Mouse (Mus musculus) right cerebral cortex, adult 18-20 months (tissue): Measurements from ENCODE around the gene Il34.

Experiments used
- DNase-seq: peaks from one replicate; pipeline ENCODE4 v3.0.0; 2022; ENCODE audit warnings: mixed read lengths

Il34 gene

DNA sequence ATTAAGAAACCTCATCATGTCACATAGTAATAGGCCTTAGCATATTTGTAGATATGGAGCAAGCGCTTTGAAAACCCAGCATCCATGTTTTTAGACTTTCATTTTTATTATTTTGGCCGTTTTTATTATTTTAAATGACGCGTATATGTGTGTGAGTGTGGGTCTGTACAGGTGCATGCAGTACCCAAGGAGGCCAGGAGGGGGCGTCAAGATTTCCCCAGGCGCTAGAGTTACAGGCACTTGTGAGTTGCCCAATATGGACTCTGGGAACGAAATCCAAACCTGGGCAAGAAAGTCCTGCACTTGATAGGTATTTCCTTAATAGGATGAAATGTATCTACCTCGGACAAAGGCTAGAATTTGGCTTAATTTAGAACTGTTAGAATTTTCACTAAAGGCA, 30.4 kb downstream of the Il34 start:
- DNase-seq = no peak

DNA sequence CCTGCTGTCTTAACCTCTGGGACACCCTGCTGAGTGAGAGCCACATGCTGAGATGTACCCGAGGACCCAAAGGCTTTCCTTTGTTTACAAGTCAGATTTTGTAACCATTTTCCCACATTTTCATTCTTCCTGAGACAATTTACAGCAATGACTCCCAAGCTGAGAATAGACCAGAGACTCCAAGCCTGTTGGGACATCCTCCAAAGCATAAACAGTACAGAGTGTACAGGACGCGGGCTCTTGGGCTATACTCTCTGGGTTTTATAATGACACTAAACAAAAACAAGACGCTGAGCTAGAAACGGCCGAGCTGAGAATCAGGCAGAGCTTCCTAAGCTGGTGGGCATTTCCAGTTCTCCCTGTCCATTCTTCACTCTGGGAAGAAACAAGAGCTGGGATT, 31.0 kb downstream of the Il34 start:
- DNase-seq = no peak

DNA sequence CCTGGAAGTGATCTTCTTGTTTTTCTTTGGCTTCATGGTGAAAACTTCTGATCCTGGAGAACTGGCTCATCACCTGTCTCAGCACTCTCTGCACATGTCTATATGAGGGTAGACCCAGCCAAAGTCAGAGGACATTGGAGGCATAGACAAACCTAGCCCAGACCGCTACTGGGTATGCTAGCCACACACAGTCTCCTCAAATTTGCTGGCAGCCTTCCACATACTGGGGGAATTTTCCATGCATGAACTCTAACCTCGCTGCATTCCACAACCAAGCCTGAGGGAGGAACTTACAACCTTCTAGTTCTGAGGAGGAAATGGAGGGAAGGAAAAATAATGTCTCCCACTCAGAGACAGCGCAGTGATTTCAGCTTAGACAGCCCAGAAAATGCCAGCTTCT, 31.7 kb downstream of the Il34 start:
- no peak for DNase-seq

DNA sequence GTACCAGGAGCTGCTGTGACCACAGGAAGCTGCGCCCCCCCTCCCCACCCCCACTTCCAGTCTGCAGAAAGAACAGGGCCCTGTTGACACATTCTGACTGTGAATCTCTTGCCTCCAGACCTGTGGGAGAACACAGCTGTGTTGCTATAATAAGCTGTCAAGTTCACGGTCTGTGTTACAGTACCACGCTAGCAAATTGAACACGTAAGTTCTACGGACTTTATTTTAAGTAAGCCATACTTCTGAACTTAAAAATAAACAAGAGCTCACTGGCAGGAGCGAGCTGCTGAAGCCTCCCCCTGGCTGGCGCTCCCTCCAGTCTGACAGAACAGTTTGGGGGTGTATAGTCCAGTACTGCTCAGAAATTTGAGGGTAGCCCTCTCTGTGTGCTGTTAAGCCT, 33.3 kb downstream of the Il34 start:
- DNase-seq = peak; percentile 53

DNA sequence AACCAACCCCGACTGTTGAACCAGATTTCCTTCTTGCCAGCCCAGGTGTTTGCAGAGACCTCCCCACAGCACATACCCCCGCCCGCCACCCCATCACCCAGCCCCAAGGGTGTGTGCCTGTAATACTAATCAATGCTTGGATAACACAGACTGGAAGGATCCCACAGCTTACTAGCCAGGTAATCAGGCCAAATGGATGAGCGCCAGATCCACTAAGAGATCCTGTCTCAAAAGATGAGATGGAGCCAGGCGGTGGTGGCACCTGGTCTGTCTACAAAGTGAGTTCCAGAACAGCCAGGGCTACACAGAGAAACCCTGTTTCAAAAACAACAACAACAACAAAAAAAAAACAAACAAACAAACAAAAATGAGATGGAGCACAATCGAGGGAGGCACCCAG, 38.5 kb downstream of the Il34 start:
- no peak for DNase-seq

DNA sequence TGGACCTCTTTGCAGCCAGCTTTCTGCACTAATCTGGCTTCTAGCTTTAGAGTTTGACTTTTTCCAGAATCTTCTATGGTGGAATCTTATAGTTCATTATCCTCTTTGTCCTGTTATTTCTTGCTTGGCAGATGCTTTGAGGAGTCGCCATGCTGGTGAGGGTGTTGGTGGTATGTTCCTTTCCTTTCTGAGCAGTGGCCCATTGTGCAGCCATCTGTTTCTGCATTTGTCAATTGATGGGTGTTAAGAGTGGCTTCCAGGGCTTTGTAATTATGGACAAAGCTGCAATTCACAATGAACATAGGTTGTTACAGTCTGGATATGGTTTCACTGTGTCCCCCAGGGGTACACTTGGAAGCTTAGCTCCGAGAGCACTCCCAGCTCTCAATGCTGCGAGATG, 41.1 kb downstream of the Il34 start:
- no peak for DNase-seq

DNA sequence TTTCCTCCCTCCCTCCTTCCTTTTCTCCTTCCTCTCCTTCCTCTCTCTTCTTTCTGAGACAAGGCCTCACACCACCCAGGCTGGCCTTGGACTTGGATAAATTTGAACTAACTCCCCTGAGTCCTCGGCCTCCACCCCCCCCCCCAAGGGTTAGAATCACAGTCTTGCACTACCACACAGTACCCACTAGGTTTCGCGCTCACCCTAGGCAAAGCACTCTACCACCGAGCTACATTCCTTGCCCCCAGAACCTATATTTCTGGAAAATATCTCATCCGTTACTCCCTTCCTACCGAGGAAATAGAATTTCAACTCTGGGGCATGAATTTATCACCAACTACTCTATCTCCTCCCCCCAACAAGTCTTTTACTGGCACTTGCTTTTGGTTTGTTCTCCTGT, 43.7 kb downstream of the Il34 start:
- no peak for DNase-seq

DNA sequence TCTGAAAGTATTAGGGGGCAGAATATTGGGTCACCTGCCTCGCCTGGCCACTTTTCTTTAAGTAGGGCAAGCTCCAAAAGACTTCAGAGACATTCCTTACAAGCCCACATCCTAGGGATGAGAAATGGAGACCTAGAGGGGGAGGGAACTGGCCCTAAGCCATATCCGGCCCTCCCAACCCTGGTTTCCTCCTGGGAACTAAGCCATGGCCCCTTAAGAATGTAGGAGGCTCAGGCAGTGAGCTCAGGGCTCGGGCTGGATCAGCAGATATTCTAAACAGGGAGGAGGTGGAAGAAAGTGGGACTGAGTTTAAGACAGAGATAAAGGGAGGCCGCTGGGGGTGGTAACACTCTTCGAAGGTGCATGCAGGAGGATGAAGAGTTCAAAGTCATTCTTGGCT, 44.5 kb downstream of the Il34 start:
- no peak for DNase-seq

DNA sequence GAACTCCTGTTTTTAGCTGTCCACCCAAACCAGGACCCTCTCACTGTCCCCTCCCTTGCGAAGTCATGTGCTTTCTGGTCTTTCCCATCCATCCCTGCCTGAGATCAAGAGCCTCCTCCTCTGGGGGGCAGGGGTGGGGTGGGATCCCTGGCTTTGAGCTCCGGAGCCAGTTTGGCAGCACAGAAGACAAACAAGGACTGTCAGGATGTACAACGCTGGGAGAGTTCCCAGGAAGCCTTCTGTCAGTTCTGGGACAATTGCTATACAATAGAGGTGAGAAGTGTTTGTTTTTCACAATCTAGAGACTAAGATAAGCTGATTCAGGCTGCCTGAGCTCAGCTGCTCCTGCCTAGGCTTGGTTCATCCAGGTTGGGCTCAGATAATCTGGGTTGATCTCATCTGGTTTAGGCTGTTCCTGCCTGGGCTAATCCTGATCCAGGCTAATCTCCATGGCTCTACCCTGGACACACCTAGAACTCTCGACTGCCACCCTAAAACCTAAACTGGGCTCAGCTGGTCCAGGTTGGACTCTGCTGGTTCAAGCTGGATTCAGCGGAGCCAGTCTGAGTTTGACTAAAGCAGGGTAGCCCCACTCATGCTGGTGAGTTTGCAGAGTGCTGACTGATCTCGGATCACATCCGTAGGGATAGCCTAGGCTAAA, 45.3 kb downstream of the Il34 start:
- no peak for DNase-seq

DNA sequence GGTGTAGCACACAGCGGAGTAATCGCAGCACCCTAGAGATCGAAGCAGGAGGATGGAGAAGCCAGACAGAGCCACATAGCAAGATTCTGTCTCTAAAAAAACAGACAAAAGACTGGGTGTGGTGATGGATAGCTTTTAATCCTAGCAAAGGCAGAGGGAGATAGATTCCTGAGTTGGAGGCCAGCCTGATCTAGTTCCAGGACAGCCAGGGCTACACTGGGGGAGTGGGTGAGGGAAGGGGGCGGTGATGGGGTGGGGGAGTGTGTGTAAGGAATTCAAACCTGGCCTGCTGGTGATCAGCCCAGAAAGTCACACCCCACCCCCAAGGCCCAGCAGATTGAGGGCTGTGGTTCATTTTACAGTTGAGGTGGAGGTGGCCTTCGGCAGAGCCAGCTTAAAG, 49.5 kb downstream of the Il34 start:
- no peak for DNase-seq

DNA sequence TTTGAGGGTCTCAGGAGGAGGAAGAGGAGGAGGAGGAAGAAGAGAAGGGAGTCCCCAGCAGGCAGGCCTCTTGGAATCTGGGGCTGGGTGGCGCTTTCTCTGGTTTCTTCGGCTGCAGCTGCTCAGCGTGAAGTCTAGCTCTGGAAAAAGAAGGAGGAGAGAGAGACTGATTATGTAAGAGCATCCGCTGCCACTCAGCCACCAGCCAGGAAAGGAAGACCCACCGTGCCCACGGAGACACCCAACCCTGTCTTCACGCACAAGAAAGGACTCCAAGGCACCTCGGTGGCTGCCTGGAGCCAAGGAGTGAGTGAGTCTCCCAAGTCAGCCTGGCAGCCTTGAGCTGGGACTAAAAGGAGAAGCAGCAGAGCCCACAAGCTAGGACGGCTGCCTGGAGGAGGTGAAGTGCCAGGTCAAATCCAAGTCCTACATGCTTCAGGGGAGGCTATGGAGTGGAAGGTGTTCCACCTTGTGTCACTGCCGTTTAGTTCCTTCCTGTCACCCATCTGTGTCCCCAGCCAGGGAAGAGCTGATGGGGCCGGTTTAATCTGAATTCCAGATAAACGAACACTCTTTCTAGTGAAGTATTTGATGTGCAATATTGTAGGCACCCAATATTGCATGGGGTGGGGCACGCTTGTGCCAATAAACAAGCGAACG, 50.1 kb downstream of the Il34 start:
- peak; percentile 81 for DNase-seq

DNA sequence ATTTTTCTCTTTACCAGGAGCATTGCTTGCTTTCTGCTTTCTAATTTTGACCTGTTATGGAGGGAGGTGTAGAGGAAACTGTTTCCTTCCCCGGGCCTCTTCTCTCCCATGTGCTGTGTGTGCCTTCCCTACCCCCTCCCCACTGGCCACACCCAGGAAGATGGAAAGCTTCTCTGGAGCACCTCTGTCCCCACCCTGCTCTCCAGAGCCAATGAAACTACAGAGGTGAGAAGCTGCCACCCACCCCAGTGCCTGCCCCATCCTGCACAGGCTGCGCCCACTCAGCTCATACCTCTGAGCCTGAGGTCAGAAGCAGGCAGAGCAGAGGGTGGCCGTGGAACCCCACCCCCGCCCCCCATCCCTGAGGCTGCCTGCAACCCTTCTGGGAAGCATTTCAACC, 51.0 kb downstream of the Il34 start:
- peak; percentile 71 for DNase-seq

DNA sequence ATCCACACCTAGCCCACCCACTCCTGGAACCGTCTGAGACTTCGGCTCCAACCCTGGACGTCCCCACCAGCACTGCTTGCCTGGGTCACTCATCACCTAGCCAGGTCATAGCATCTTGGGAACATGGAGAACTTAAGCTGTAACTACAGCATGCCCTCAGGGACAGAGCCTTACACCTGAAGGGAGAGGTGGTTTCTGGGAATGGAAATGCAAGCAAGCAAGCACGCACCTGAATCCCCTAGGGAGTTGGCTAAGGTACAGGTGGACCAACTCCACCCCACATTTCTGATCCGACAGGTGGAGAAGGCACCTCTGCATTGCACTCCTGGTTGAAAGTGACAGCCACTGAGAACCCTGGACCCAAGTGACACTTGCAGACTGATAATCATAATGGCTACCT, 54.2 kb downstream of the Il34 start:
- DNase-seq = no peak

DNA sequence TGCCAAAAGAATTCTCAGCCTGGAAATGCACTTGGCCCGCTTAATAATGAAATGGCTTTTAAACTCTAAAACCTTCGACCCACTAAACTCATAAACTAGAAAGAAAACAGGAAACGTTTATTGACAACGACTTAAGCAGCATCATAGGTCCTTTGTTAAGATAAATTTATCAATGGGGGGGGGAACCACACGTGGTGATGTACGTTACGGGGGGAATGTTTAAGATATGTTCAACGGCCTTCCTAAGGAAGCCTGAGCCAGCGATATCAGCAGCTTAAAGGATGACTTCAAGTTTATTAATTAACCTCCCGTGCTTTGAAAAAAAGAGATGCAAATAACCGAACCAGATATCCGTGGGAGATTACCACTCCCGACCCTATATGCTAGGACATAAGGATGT, 55.5 kb downstream of the Il34 start:
- no peak for DNase-seq

DNA sequence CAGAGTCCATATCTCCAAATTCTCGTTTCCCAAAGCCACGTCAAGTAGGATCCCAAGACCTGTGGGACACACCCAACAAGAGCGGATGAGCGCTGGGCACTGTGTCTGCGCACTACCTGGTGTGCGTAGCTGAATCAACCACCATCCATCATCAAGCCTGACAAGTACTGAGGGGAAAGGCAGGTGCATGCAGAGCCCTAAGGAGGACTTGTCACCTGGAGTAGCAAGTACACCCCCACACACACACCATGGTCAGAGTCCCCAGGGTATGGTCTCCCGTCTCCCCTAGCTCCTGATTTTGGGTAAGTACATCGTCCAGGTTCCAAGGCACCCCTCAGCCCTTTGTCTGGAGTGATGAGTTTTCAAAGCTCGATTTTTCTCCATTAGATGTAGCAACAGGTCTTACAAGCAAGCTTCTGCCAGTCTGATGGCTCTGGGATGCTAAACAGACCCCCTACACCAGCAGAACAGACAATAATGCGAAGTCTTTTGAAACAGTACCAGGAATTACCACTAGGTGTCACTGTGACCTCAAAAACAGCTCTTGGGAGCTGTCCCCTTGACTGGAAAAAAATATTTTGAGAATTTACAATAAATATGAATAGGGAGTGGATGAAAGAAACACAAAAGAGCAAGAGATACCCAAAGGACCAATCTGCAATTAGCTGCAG, 56.1 kb downstream of the Il34 start:
- no peak for DNase-seq

DNA sequence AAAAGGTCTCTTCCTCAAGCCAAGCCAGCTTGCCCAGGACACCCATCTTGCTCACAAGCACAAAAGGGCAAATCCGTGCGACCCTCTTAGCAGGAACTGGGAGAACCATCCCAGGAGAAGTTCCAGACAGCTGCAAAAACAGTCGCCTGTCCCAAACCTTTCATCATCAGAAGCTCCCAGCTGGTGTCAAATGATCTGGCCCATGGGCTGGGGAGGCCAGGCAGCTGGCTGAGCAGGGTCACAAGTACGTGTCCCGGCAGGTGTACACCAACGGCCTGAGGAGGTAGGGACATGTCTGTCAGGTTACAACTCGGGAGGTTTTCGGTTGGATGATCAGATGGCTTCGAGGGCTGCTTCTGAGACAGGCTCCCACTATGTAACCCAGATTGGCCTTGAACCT, 59.1 kb downstream of the Il34 start:
- no peak for DNase-seq

DNA sequence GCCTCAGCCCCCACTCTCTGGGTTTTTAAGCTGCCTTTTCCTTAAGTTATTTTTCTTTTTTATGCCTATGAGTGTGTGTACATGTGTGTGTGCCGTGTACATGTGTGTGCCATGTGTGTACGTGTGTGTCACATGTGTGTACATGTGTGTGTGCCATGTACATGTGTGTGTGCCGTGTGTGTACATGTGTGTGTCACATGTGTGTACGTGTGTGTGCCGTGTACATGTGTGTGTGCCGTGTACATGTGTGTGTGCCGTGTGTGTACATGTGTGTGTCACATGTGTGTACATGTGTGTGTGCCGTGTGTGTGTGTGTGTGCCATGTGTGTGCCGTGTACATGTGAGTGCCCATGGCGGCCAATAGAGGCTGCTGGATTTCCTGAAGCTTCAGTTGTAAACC, 60.6 kb downstream of the Il34 start:
- no peak for DNase-seq

DNA sequence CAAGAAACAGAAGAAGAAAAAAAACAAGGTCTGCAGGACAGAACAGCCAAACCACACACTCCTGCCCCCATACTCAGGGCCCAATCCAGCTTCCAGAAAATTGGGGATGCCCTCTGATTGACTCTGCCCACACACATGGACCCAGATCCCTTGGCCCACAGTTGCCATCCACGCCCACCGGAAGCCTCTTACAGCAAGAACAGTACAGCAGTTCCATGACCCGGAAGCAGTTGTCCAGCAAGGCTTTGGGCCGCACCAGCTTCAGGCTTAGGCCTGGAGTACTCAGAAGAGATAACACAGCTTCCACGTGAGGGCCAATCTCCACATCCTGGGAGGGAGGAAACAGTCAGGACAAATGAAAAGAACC, 63.3 kb downstream of the Il34 start:
- no peak for DNase-seq

DNA sequence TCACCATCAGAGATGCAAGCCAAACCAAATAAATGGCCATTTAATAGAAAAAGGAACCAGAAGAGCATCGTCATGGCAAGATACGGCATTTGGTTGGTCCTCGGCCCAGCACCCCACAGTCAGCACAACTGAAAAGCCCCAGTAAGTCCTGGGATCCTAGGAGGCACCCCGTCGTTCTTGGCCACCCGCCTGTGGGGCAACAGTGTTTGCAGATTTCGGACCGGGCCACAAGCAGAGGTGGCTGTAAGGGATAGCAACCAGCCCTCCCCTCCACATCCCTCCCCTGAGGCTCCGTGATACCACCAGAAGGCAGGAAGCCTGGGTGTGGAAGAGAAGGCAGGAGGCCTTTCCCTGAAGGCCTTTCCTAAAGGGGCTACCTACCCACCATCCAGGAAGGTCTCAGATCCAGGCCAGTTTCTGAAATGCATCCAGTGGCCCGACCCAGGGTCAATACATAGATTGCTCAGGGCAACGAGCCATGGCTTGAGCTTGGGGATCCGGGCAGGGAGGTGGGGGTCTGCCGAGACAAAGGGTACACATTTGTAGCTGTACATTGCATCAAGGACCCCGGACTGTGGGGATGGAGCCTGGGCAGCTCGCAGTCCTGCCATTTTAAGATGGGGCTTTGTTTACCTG, 63.8 kb downstream of the Il34 start:
- no peak for DNase-seq

DNA sequence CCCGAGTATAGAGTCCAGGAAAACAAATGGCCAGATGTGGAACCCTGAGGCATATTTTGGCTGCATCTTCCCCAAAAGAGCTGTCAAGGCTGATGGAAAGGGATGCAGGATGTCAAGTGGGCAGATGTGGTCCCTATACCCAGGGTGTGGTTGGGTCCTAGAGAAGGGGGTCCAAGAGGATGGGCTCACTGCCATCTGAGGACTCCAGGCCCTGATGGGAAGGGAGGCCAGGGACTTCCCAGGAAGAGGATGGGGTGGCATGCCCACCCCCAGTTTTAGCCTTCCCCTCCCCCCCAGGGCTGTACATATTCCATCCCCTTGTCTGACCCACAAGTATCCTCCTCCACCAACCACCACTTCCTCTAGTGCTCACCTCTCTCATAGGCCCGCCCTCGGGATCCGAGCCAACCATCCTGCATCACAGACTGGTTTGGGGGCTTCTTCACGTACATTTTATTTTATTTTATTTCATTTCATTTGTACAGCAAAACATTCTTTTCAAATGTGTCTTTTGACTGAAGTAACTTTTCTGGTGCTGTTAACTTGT, 65.0 kb downstream of the Il34 start:
- no peak for DNase-seq

DNA sequence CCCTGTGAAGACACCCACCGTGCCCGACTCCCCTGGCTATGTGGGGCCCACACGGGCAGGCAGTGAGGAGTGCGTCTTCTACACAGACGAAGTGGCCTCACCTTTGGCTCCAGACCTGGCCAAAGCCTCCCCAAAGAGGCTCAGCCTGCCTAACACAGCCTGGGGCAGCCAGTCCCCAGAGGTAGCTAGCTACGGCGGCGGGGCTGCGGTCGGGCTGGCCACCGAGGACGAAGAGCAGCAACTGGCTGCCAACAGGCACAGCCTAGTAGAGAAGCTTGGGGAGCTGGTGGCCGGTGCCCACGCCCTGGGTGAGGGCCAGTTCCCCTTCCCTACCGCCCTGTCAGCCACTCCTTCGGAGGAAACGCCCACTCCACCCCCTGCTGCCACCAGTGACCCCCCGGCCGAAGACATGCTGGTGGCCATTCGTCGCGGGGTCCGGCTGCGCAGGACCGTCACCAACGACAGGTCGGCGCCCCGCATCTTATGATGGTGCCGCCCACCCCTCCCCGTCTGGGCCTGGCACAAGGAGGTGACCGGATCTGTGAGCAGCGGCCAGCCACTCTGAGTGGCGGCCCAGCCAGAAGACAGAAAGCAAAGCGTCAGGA, 67.0 kb downstream of the Il34 start:
- DNase-seq = no peak

DNA sequence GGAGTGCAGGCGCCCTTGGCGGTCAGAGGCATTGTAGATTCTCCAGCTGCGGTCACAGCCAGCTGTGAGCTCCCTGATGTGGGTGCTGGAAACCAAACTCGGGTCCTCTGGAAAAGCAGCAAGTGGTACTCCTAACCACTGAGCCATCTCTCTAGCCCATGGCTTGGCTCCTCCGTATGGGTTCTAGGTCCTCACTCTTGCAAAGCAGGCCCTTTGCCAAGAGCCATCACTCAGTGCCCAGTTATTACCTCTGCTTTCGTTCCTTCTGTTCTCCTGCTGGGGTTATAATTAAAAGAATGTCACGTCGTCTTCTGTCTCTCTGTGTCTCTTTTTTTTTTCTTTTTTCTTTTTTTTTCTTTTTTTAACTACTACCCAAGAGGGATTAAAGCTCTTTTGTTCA, 72.7 kb downstream of the Il34 start:
- no peak for DNase-seq

DNA sequence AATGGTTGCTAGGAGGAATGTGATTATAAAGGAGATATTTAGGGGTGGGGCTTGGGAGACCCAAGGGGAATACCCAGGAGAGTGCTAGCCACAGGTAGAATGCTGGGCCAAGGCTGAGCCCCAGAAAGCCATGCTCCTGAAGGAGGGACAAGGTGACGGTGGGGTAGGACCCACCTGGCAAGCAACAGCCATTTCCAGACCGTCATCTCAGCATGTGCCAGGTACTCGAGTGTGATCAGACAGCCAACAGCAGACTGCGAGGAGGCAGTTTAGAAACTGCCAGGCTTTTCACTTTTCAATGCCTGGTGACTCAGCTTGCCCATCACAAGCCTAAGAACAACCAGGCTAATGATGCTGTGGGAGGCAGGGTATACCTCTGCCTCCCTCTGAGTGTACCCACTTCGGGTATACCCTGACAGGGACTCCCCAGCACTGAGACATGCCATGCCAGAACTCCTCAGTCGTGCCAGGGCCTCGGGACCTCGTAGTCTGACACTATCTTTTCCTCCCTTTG, 74.3 kb downstream of the Il34 start:
- no peak for DNase-seq
